Mouse (Mus musculus) kidney, embryonic 16.5 days (tissue): ENCODE measurements at regions not wholly inside any gene's neighbourhood (a gene's known extent, or its start where the extent isn't known, plus 50 kb on each side); places are given as distances from the start of the nearest gene placed in this dataset.

Source experiments
- ATAC-seq: fragments of 200-750 bp; cut with Nextera tagmentation; 2 replicates; pipeline ENCODE4 v1.8.0; 2017; ENCODE audit warnings: moderate TSS enrichment; ENCODE audit not compliant: low FRiP score, low TSS enrichment
- H3K27ac ChIP-seq: fragments of 300-500 bp; sonication (generic); 2 replicates; pipeline ENCODE4 v1.5.1; 2014; ENCODE audit warnings: low read length
- H3K27me3 ChIP-seq: fragments of 300-500 bp; sonication (generic); 2 replicates; pipeline ENCODE4 v1.6.1; 2014; ENCODE audit warnings: low read length, control low read depth, mixed read lengths; ENCODE audit not compliant: insufficient read depth
- H3K36me3 ChIP-seq: fragments of 300-500 bp; sonication (generic); 2 replicates; pipeline ENCODE4 v1.6.1; 2014; ENCODE audit warnings: low read length, control low read depth, mixed read lengths; ENCODE audit not compliant: insufficient read depth
- H3K4me1 ChIP-seq: fragments of 300-500 bp; sonication (generic); 2 replicates; pipeline ENCODE4 v1.6.1; 2014; ENCODE audit warnings: low read length, control low read depth, mixed read lengths; ENCODE audit not compliant: insufficient read depth
- H3K4me2 ChIP-seq: fragments of 300-500 bp; sonication (generic); replicated peaks from 2 replicates; pipeline ENCODE4 v1.6.1; 2014; ENCODE audit warnings: low read depth, low read length
- H3K4me3 ChIP-seq: fragments of 300-500 bp; sonication (generic); 2 replicates; pipeline ENCODE4 v1.5.1; 2014; ENCODE audit warnings: mild to moderate bottlenecking, low read length
- H3K9ac ChIP-seq: fragments of 300-500 bp; sonication (generic); replicated peaks from 2 replicates; pipeline ENCODE4 v1.6.1; 2014; ENCODE audit warnings: low read length
- H3K9me3 ChIP-seq: fragments of 300-500 bp; sonication (generic); 2 replicates; pipeline ENCODE4 v1.6.1; 2016; ENCODE audit warnings: low read length, control low read depth
- WGBS: fragments of 180-500 bp; shearing (Covaris S2); extraction: QIAGEN DNeasy Blood & Tissue Kit; methylation state at CpG from one replicate; pipeline ENCODE4 v1.1.7; 2014; 5-methylcytosine and 5-hydroxymethylcytosine counted together

- 72% methylated on average over 2 of the region's 2 CpGs for WGBS
Observed at GRCm38 (mm10) chr3:21941596-21941995, 134.9 kb upstream of the Tbl1xr1 start.

GRCm38 (mm10) chr3:21942912-21943311, 133.5 kb upstream of the Tbl1xr1 start:
- Histone ChIP-seq H3K4me2 (no peak overlapping the region), H3K4me1 (peaks cover 9% of the 10 kb centered on the region), H3K36me3 (no peaks in the 10 kb centered on the region), H3K4me3 (no peak overlapping the region), H3K27me3 (no peaks in the 10 kb centered on the region; the same call in 1 of the 2 replicates), H3K9me3 (no peaks in the 10 kb centered on the region), H3K27ac (no peak overlapping the region), H3K9ac (no peak overlapping the region)
- WGBS: 76% methylated on average over 1 of the region's 1 CpGs
- ATAC-seq: no peak

More at GRCm38 (mm10) chr3:21941596-21941995, 134.9 kb upstream of the Tbl1xr1 start:
- ATAC-seq: no peak
- H3K9ac ChIP-seq: no peak overlapping the region
- no peak overlapping the region for H3K4me3 ChIP-seq
- H3K4me2 ChIP-seq: no peak overlapping the region
- peaks cover 19% of the 10 kb centered on the region for H3K4me1 ChIP-seq
- H3K9me3 ChIP-seq: no peaks in the 10 kb centered on the region
- H3K27ac ChIP-seq: no peak overlapping the region
- no peaks in the 10 kb centered on the region; the same call in 1 of the 2 replicates for H3K27me3 ChIP-seq
- H3K36me3 ChIP-seq: no peaks in the 10 kb centered on the region

- Histone ChIP-seq H3K4me2 (no peak overlapping the region), H3K9me3 (no peaks in the 10 kb centered on the region), H3K36me3 (no peaks in the 10 kb centered on the region), H3K4me3 (no peak overlapping the region), H3K27me3 (no peaks in the 10 kb centered on the region; the same call in 1 of the 2 replicates), H3K9ac (no peak overlapping the region), H3K27ac (no peak overlapping the region), H3K4me1 (0 out of 2 replicates have a peak, but pooled peaks cover 3% of the 10 kb centered on the region)
- 57% methylated on average over 4 of the region's 4 CpGs for WGBS
- no peak for ATAC-seq
Observed at GRCm38 (mm10) chr3:21945775-21946174, 130.7 kb upstream of the Tbl1xr1 start.

GRCm38 (mm10) chr3:21947320-21948073, 129.0 kb upstream of the Tbl1xr1 start:
- WGBS: 16% methylated on average over 3 of the region's 3 CpGs
- no peak overlapping the region for H3K27ac ChIP-seq
- ATAC-seq: peak; percentile 32

GRCm38 (mm10) chr3:21948074-21948659, 128.3 kb upstream of the Tbl1xr1 start:
- WGBS: 73% methylated on average over 4 of the region's 4 CpGs
- Histone ChIP-seq H3K36me3 (no peaks in the 10 kb centered on the region), H3K9me3 (no peaks in the 10 kb centered on the region), H3K9ac (no peak overlapping the region), H3K4me1 (peaks cover 12% of the 10 kb centered on the region; the same call in 1 of the 2 replicates), H3K27me3 (no peaks in the 10 kb centered on the region; the same call in 1 of the 2 replicates), H3K27ac (no peak overlapping the region), H3K4me3 (no peak overlapping the region), H3K4me2 (no peak overlapping the region)
- no peak; the same call in 1 of the 2 replicates for ATAC-seq

More at GRCm38 (mm10) chr3:21947320-21948073, 129.0 kb upstream of the Tbl1xr1 start:
- no peak overlapping the region for H3K4me2 ChIP-seq
- no peaks in the 10 kb centered on the region for H3K9me3 ChIP-seq
- H3K4me1 ChIP-seq: 0 out of 2 replicates have a peak, but pooled peaks cover 5% of the 10 kb centered on the region
- H3K36me3 ChIP-seq: no peaks in the 10 kb centered on the region
- H3K4me3 ChIP-seq: no peak overlapping the region
- no peak overlapping the region for H3K9ac ChIP-seq
- H3K27me3 ChIP-seq: no peaks in the 10 kb centered on the region; the same call in 1 of the 2 replicates

GRCm38 (mm10) chr3:21949459-21949858, 127.0 kb upstream of the Tbl1xr1 start:
- Histone ChIP-seq H3K4me3 (no peak overlapping the region), H3K27me3 (no peaks in the 10 kb centered on the region), H3K27ac (no peak overlapping the region), H3K9ac (no peak overlapping the region), H3K4me1 (peaks cover 12% of the 10 kb centered on the region; the same call in 1 of the 2 replicates), H3K4me2 (no peak overlapping the region), H3K36me3 (no peaks in the 10 kb centered on the region), H3K9me3 (no peaks in the 10 kb centered on the region)
- ATAC-seq: no peak
- 88% methylated on average over 2 of the region's 2 CpGs for WGBS

- ATAC-seq: no peak
- Histone ChIP-seq H3K4me3 (no peak overlapping the region), H3K4me1 (peaks cover 12% of the 10 kb centered on the region; the same call in 1 of the 2 replicates), H3K27me3 (no peaks in the 10 kb centered on the region), H3K9ac (no peak overlapping the region), H3K36me3 (no peaks in the 10 kb centered on the region), H3K4me2 (no peak overlapping the region), H3K27ac (no peak overlapping the region), H3K9me3 (no peaks in the 10 kb centered on the region)
- 77% methylated on average over 5 of the region's 5 CpGs for WGBS
Observed at GRCm38 (mm10) chr3:21950571-21950970, 125.9 kb upstream of the Tbl1xr1 start.

GRCm38 (mm10) chr3:21951446-21952285, 124.8 kb upstream of the Tbl1xr1 start:
- H3K4me2 ChIP-seq: no peak overlapping the region
- 85% methylated on average over 13 of the region's 13 CpGs for WGBS
- no peak overlapping the region for H3K4me3 ChIP-seq
- H3K9me3 ChIP-seq: no peaks in the 10 kb centered on the region
- H3K36me3 ChIP-seq: no peaks in the 10 kb centered on the region
- no peak overlapping the region for H3K27ac ChIP-seq
- H3K27me3 ChIP-seq: no peaks in the 10 kb centered on the region
- ATAC-seq: no peak
- no peak overlapping the region for H3K9ac ChIP-seq
- H3K4me1 ChIP-seq: peaks cover 12% of the 10 kb centered on the region; the same call in 1 of the 2 replicates

- Histone ChIP-seq H3K9ac (no peak overlapping the region), H3K9me3 (no peaks in the 10 kb centered on the region), H3K4me2 (no peak overlapping the region), H3K4me3 (no peak overlapping the region), H3K36me3 (no peaks in the 10 kb centered on the region), H3K27me3 (no peaks in the 10 kb centered on the region), H3K4me1 (peaks cover 9% of the 10 kb centered on the region; the same call in 1 of the 2 replicates), H3K27ac (peak overlapping the region; percentile 74; the same call in 1 of the 2 replicates)
- peak; percentile 63; the same call in 1 of the 2 replicates for ATAC-seq
- 44% methylated on average over 8 of the region's 8 CpGs for WGBS
Observed at GRCm38 (mm10) chr3:21952695-21953415, 123.6 kb upstream of the Tbl1xr1 start.
